Comparison of ENCODE assay signal across 8 mouse cellular contexts in genomic region chr10:120701833-120702232, GRCm38 (mm10).
DNase-seq lines count a peak whose midpoint lies in the region; ATAC-seq and TF ChIP-seq lines count a peak whose summit lies in the region.

No protein-coding gene starts in this region.

- no peak overlapping the region; the same call in 1 of the 2 replicates for H3K4me2 ChIP-seq in neural tube, embryonic 15.5 days
- no peak overlapping the region for H3K4me2 ChIP-seq in limb, embryonic 11.5 days (ENCODE audit: low read depth, severe bottlenecking)
- no peak overlapping the region for H3K4me2 ChIP-seq in midbrain, postnatal 0 days (ENCODE audit: low read depth, low read length, poor library complexity, severe bottlenecking)
- no peak overlapping the region for H3K4me2 ChIP-seq in stomach, embryonic 14.5 days (replicated peaks; ENCODE audit: low read depth, low read length)

- no peak for ATAC-seq in neural tube, embryonic 15.5 days (ENCODE audit: low FRiP score)
- ATAC-seq in limb, embryonic 11.5 days (ENCODE audit: insufficient number of reproducible peaks, low FRiP score, low TSS enrichment, low read depth) = peak; percentile 67
- ATAC-seq in midbrain, postnatal 0 days (ENCODE audit: low FRiP score) = 0 out of 2 replicates have a peak, but pooled peaks have one; percentile 41
- peak; percentile 46; the same call in 1 of the 2 replicates for ATAC-seq in stomach, embryonic 14.5 days (ENCODE audit: insufficient number of reproducible peaks, insufficient read depth, low FRiP score, low read depth)

- H3K27ac ChIP-seq in neural tube, embryonic 15.5 days (replicated peaks) = no peak overlapping the region
- H3K27ac ChIP-seq in limb, embryonic 11.5 days (replicated peaks; ENCODE audit: low read depth, low read length) = no peak overlapping the region
- H3K27ac ChIP-seq in midbrain, postnatal 0 days (ENCODE audit: low read depth, low read length) = no peak overlapping the region
- no peak overlapping the region for H3K27ac ChIP-seq in stomach, embryonic 14.5 days (ENCODE audit: low read length)

- H3K27me3 ChIP-seq in neural tube, embryonic 15.5 days (replicated peaks) = 0 out of 2 replicates have a peak, but pooled peaks cover 6% of the 10 kb centered on the region
- H3K27me3 ChIP-seq in limb, embryonic 11.5 days (ENCODE audit: control insufficient read depth, insufficient read depth, low read length) = no peaks in the 10 kb centered on the region
- H3K27me3 ChIP-seq in midbrain, postnatal 0 days (ENCODE audit: insufficient read depth, low read length) = no peaks in the 10 kb centered on the region
- no peaks in the 10 kb centered on the region for H3K27me3 ChIP-seq in stomach, embryonic 14.5 days (ENCODE audit: control insufficient read depth, insufficient read depth, low read length)

- TF ChIP-seq CTCF in midbrain, postnatal 0 days (IDR thresholded peaks at IDR 0.05) = peak; percentile 94

- 0 out of 2 replicates have a peak, but pooled peaks cover 6% of the 10 kb centered on the region for H3K4me1 ChIP-seq in neural tube, embryonic 15.5 days
- H3K4me1 ChIP-seq in limb, embryonic 11.5 days (ENCODE audit: control insufficient read depth, insufficient read depth, low read length) = peaks cover 10% of the 10 kb centered on the region
- H3K4me1 ChIP-seq in midbrain, postnatal 0 days (ENCODE audit: insufficient read depth, low read length) = no peaks in the 10 kb centered on the region
- H3K4me1 ChIP-seq in stomach, embryonic 14.5 days (ENCODE audit: control insufficient read depth, insufficient read depth, low read length) = peaks cover 14% of the 10 kb centered on the region

- H3K9ac ChIP-seq in neural tube, embryonic 15.5 days (replicated peaks) = no peak overlapping the region
- H3K9ac ChIP-seq in limb, embryonic 11.5 days (ENCODE audit: low read length) = no peak overlapping the region
- H3K9ac ChIP-seq in midbrain, postnatal 0 days (replicated peaks; ENCODE audit: low read length, poor library complexity, severe bottlenecking) = no peak overlapping the region
- no peak overlapping the region for H3K9ac ChIP-seq in stomach, embryonic 14.5 days (replicated peaks; ENCODE audit: low read depth, low read length)

- no peaks in the 10 kb centered on the region for H3K9me3 ChIP-seq in neural tube, embryonic 15.5 days (replicated peaks)
- no peaks in the 10 kb centered on the region for H3K9me3 ChIP-seq in limb, embryonic 11.5 days (ENCODE audit: control insufficient read depth, low read length)
- no peaks in the 10 kb centered on the region for H3K9me3 ChIP-seq in midbrain, postnatal 0 days (ENCODE audit: low read length)
- H3K9me3 ChIP-seq in stomach, embryonic 14.5 days (ENCODE audit: control insufficient read depth, low read depth, low read length) = 0 out of 2 replicates have a peak, but pooled peaks cover 4% of the 10 kb centered on the region

- no peaks in the 10 kb centered on the region for H3K36me3 ChIP-seq in neural tube, embryonic 15.5 days
- H3K36me3 ChIP-seq in limb, embryonic 11.5 days (ENCODE audit: control insufficient read depth, insufficient read depth, low read length) = no peaks in the 10 kb centered on the region
- H3K36me3 ChIP-seq in midbrain, postnatal 0 days (ENCODE audit: insufficient read depth, low read length) = no peaks in the 10 kb centered on the region
- H3K36me3 ChIP-seq in stomach, embryonic 14.5 days (ENCODE audit: control insufficient read depth, insufficient read depth, low read length) = no peaks in the 10 kb centered on the region

- DNase-seq in neural tube, embryonic 10.5 days (ENCODE audit: extremely low spot score, low spot score) = peak; percentile 85
- DNase-seq in embryo, embryonic 9.5 days (ENCODE audit: extremely low spot score) = peak; percentile 79
- DNase-seq in heart, adult 11 months = peak; percentile 95
- DNase-seq in kidney, adult 9 months = peak; percentile 74
- DNase-seq in limb, embryonic 11.5 days (ENCODE audit: low spot score) = peak; percentile 91
- DNase-seq in midbrain, postnatal 0 days (ENCODE audit: low spot score) = peak; percentile 81

- no peak overlapping the region for H3K4me3 ChIP-seq in neural tube, embryonic 15.5 days (replicated peaks)
- no peak overlapping the region for H3K4me3 ChIP-seq in limb, embryonic 11.5 days (ENCODE audit: low read depth, low read length)
- no peak overlapping the region for H3K4me3 ChIP-seq in midbrain, postnatal 0 days (ENCODE audit: low read depth, low read length)
- H3K4me3 ChIP-seq in stomach, embryonic 14.5 days (ENCODE audit: low read depth, low read length) = no peak overlapping the region

- 28% methylated on average over 11 of the region's 11 CpGs for WGBS in neural tube, embryonic 15.5 days
- 28% methylated on average over 11 of the region's 11 CpGs for WGBS in limb, embryonic 11.5 days
- 25% methylated on average over 11 of the region's 11 CpGs for WGBS in midbrain, postnatal 0 days
- WGBS in stomach, embryonic 14.5 days = 13% methylated on average over 11 of the region's 11 CpGs
